Comparison of ENCODE assay signal across 15 mouse cellular contexts in genomic region chr12:32924245-32924644, GRCm38 (mm10). TPM values are rescaled to one million over a fixed set of nuclear protein-coding genes. Genes with fewer than 3 reads are reported as not detected.
DNase-seq lines count a peak whose midpoint lies in the region.
"Had no signal": no experiment of that assay in that cellular context is flagged by ENCODE, and none has a peak within 500 bp of the region (broad histone marks: within the 10 kb centered on the region; RNA-seq: fewer than 3 reads in every experiment).

No protein-coding gene starts in this region.

- DNase-seq in embryo, embryonic 10 days (ENCODE audit: low spot score): peak; percentile 18
- no peak for DNase-seq in embryo, embryonic 10.5 days (ENCODE audit: low spot score)
- peak; percentile 78 for DNase-seq in kidney, adult 9 months
- no peak for DNase-seq in kidney, postnatal 14 days
- peak; percentile 20 for DNase-seq in WW6 (ENCODE audit: low read depth, low spot score)
- no peak for DNase-seq in lung, postnatal 4 days
- DNase-seq in heart, postnatal 10 days: no peak
- DNase-seq: adrenal gland, adult 8-10 months; cerebellum, adult 2 months; cerebellum, postnatal 14 days; gastrocnemius, postnatal 14 days; heart, adult 11 months; heart, postnatal 4 days; liver, embryonic 13.5 days; lung, adult 18-20 months had no signal

- intact Hi-C loops in heart, postnatal 10 days (cut with DNase I): no loop called here

RNA-seq across cellular contexts. Expression of gene Sypl, which starts 29.4 kb away (rescaled TPM):
- total RNA-seq in heart, postnatal 10 days (2021): 10 to 100 TPM; 83.4 to 89.9 TPM

Comparison
In these comparisons a context has a peak if more than half of its experiments do, and no peak if none do; other contexts are left out.
1. DNase-seq: peak in embryo, embryonic 10 days (single experiment), kidney, adult 9 months (single experiment) and WW6 (single experiment); none in embryo, embryonic 10.5 days (single experiment), kidney, postnatal 14 days (single experiment), lung, postnatal 4 days (0 of 2) and heart, postnatal 10 days (0 of 2).